Mouse (Mus musculus): ENCODE results near the gene Hsd17b12. TPM values are rescaled to one million over a fixed set of nuclear protein-coding genes. Genes with fewer than 3 reads are reported as not detected.

Gene Hsd17b12
- total and polyA plus RNA-seq, 3 experiments = 70.7 to 117 (median 114) TPM

DNA sequence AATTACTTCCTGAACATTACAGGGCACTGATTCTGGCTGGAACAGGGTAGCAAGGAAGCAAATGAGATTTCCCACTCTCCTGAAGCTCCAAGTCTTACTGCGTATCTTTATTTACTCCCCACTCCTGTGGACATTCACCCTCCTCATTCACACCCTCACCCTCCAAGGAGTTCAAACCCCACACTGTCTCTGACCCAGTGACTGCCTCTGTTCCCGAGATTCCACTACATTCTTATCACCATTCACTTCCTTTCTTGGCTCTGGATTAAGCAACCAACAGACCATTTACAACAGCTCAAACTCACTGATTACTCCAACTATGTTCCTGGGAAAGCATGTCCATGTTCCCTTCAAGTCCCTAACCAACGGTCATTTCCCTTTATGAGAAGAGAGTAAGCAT, 166.4 kb downstream of the Hsd17b12 start:
- peaks cover 0 to 6% of the 10 kb centered on the region in 2 experiments; a peak in 1 of 4 replicates for H3K4me1 ChIP-seq (ENCODE audit: control insufficient read depth in 1 of 2, insufficient read depth in 2 of 2)
- H3K36me3 ChIP-seq (replicated peaks in 1 of 2; ENCODE audit: control insufficient read depth in 1 of 2, insufficient read depth in 1 of 2, low read length in 1 of 2) = peaks cover 75 to 100% of the 10 kb centered on the region in 2 experiments
- H3K79me2 ChIP-seq (replicated peaks; ENCODE audit: control insufficient read depth, extremely low read depth, insufficient read depth, poor library complexity, severe bottlenecking) = no peaks in the 10 kb centered on the region
- in situ Hi-C loops (cut with MboI; ENCODE audit: low pct_ligation_motif_present, low pct_unique_long_range_greater_than_20kb, low sequenced_read_pairs) = loop anchor here (5.0 kb wide), 1 partner anchor 114 kb away; no protein-coding TSS in a partner anchor
- H3K4me3 ChIP-seq (replicated peaks in 1 of 3; ENCODE audit: low read depth in 2 of 3, low read length in 2 of 3, poor library complexity in 1 of 3) = no peak overlapping the region
- no peak for DNase-seq (ENCODE audit: extremely low read depth)
- dilution Hi-C loops (cut with MboI; ENCODE audit: extremely low pct_ligation_motif_present, extremely low pct_unique_long_range_greater_than_20kb, low sequenced_read_pairs) = no loop called here
- H3K9me3 ChIP-seq (replicated peaks; ENCODE audit: low read length) = no peaks in the 10 kb centered on the region
- no peak overlapping the region for H3K4me2 ChIP-seq (ENCODE audit: insufficient read depth, low read depth, poor library complexity, severe bottlenecking)
- no peak overlapping the region for H3K9ac ChIP-seq (ENCODE audit: insufficient read depth, low read depth)
- H3K27me3 ChIP-seq (replicated peaks) = no peaks in the 10 kb centered on the region
- TF ChIP-seq CTCF (conservative IDR thresholded peaks at IDR 0.05 in 1 of 2, IDR thresholded peaks at IDR 0.05 in 1 of 2; ENCODE audit: low read depth in 2 of 2, low read length in 2 of 2) (no peak), MAX (IDR thresholded peaks at IDR 0.05; ENCODE audit: low read length) (no peak), TBP (conservative IDR thresholded peaks at IDR 0.05; ENCODE audit: low read depth, low read length) (no peak), ELF1 (IDR thresholded peaks at IDR 0.05; ENCODE audit: low read depth, low read length) (no peak), POLR2AphosphoS2 (IDR thresholded peaks at IDR 0.05; ENCODE audit: low read depth, low read length) (no peak), USF2 (conservative IDR thresholded peaks at IDR 0.05; ENCODE audit: low read depth, low read length) (no peak)
- no peak overlapping the region for H3K27ac ChIP-seq (ENCODE audit: insufficient read depth, low read depth)

DNA sequence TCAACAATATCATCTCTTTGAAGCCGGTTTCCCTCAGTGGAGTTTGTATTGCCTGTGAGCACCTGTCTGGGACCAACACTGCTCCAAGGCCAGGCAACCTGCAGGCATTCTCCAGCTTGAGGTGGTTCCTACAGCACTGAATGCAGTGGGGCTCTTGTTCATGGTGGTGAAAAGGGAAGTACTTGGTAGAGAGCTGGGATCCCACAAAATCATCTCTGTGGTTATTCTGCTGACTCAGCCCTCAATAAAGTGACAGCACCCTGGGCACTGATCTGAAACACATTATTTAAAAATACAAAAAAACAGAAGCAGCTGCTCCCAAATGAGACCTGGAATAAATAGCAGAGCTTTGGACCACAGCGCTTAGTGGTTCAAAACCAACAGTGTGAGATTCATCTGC, 169.3 kb downstream of the Hsd17b12 start:
- Histone ChIP-seq H3K4me1 (ENCODE audit: control insufficient read depth in 1 of 2, insufficient read depth in 2 of 2) (peaks cover 0 to 6% of the 10 kb centered on the region in 2 experiments; a peak in 1 of 4 replicates), H3K9me3 (replicated peaks; ENCODE audit: low read length) (no peaks in the 10 kb centered on the region), H3K27ac (ENCODE audit: insufficient read depth, low read depth) (no peak overlapping the region), H3K4me2 (ENCODE audit: insufficient read depth, low read depth, poor library complexity, severe bottlenecking) (no peak overlapping the region), H3K79me2 (replicated peaks; ENCODE audit: control insufficient read depth, extremely low read depth, insufficient read depth, poor library complexity, severe bottlenecking) (no peaks in the 10 kb centered on the region), H3K36me3 (replicated peaks in 1 of 2; ENCODE audit: control insufficient read depth in 1 of 2, insufficient read depth in 1 of 2, low read length in 1 of 2) (peaks cover 71 to 98% of the 10 kb centered on the region in 2 experiments), H3K27me3 (replicated peaks) (no peaks in the 10 kb centered on the region), H3K4me3 (replicated peaks in 1 of 3; ENCODE audit: low read depth in 2 of 3, low read length in 2 of 3, poor library complexity in 1 of 3) (no peak overlapping the region), H3K9ac (ENCODE audit: insufficient read depth, low read depth) (no peak overlapping the region)
- no peak for DNase-seq (ENCODE audit: extremely low read depth)
- in situ Hi-C loops (cut with MboI; ENCODE audit: low pct_ligation_motif_present, low pct_unique_long_range_greater_than_20kb, low sequenced_read_pairs) (no loop called here), dilution Hi-C loops (cut with MboI; ENCODE audit: extremely low pct_ligation_motif_present, extremely low pct_unique_long_range_greater_than_20kb, low sequenced_read_pairs) (no loop called here)
- TF ChIP-seq USF2 (conservative IDR thresholded peaks at IDR 0.05; ENCODE audit: low read depth, low read length) = no peak
- no peak for TF ChIP-seq SMC3 (IDR thresholded peaks at IDR 0.05; ENCODE audit: low read depth, low read length)
- peak; percentile 52; the same call in 1 of the 2 replicates for TF ChIP-seq MAFK (IDR thresholded peaks at IDR 0.05; ENCODE audit: insufficient replicate concordance, low read length)
- no peak for TF ChIP-seq BHLHE40 (IDR thresholded peaks at IDR 0.05; ENCODE audit: low read depth, low read length)
- no peak for TF ChIP-seq MEF2A (IDR thresholded peaks at IDR 0.05; ENCODE audit: borderline replicate concordance, low read depth, low read length)
- no peak for TF ChIP-seq SIN3A (IDR thresholded peaks at IDR 0.05; ENCODE audit: low read length)

Other genes starting within 250 kb of the Hsd17b12 start
- not detected in 2 replicates for gene Gm13889, start 200.8 kb downstream of the Hsd17b12 start, total RNA-seq (2012; rRNA removed)
- not detected in 2 replicates for gene Gm13889, start 200.8 kb downstream of the Hsd17b12 start, total RNA-seq (2014; rRNA removed)
- not detected in 2 replicates for gene Gm13889, start 200.8 kb downstream of the Hsd17b12 start, polyA plus RNA-seq (2012; ENCODE audit: insufficient read length, low read depth)
- gene Gm27027, start 161.6 kb downstream of the Hsd17b12 start, total RNA-seq (2012; rRNA removed) = not detected in 2 replicates
- gene Gm27027, start 161.6 kb downstream of the Hsd17b12 start, total RNA-seq (2014; rRNA removed) = not detected in 2 replicates
- not detected in 2 replicates for gene Gm27027, start 161.6 kb downstream of the Hsd17b12 start, polyA plus RNA-seq (2012; ENCODE audit: insufficient read length, low read depth)
- 57.9 and 60.5 TPM in 2 replicates for gene Alkbh3, start 147.2 kb downstream of the Hsd17b12 start, total RNA-seq (2012; rRNA removed)
- 53.3 and 55.4 TPM in 2 replicates for gene Alkbh3, start 147.2 kb downstream of the Hsd17b12 start, total RNA-seq (2014; rRNA removed)
- 62.9 and 69.5 TPM in 2 replicates for gene Alkbh3, start 147.2 kb downstream of the Hsd17b12 start, polyA plus RNA-seq (2012; ENCODE audit: insufficient read length, low read depth)
- gene Ttc17, start 248.7 kb upstream of the Hsd17b12 start, total RNA-seq (2012; rRNA removed) = 11.6 and 13.2 TPM in 2 replicates
- gene Ttc17, start 248.7 kb upstream of the Hsd17b12 start, total RNA-seq (2014; rRNA removed) = 10.8 and 13.8 TPM in 2 replicates
- 17.9 and 19.5 TPM in 2 replicates for gene Ttc17, start 248.7 kb upstream of the Hsd17b12 start, polyA plus RNA-seq (2012; ENCODE audit: insufficient read length, low read depth)

Data from CH12.LX (cell line).